Mouse (Mus musculus): ENCODE results near the gene Gin1.

The Gin1 gene

GRCm38 (mm10) chr1:97787674-97788073 is 17.7 kb downstream of the Gin1 start:
- no peak for DNase-seq (ENCODE audit: low spot score in 2 of 2)

GRCm38 (mm10) chr1:97788490-97788889 is 18.5 kb downstream of the Gin1 start:
- DNase-seq (ENCODE audit: low spot score in 2 of 2) = no peak

GRCm38 (mm10) chr1:97794110-97794509 is 24.1 kb downstream of the Gin1 start:
- DNase-seq (ENCODE audit: low spot score in 2 of 2) = no peak

GRCm38 (mm10) chr1:97795936-97796335 is 26.0 kb downstream of the Gin1 start:
- no peak for DNase-seq (ENCODE audit: low spot score in 2 of 2)

GRCm38 (mm10) chr1:97802207-97802902 is 32.4 kb downstream of the Gin1 start:
- no peak for DNase-seq (ENCODE audit: low spot score in 2 of 2)

- no peak for DNase-seq (ENCODE audit: low spot score in 2 of 2)
Measured at GRCm38 (mm10) chr1:97804520-97804919, 34.5 kb downstream of the Gin1 start.

- DNase-seq (ENCODE audit: low spot score in 2 of 2) = no peak
Measured at GRCm38 (mm10) chr1:97809255-97809912, 39.4 kb downstream of the Gin1 start.

GRCm38 (mm10) chr1:97821282-97821681 is 51.3 kb downstream of the Gin1 start:
- DNase-seq (ENCODE audit: low spot score in 2 of 2) = no peak

GRCm38 (mm10) chr1:97822203-97822602 is 52.2 kb downstream of the Gin1 start:
- DNase-seq (ENCODE audit: low spot score in 2 of 2) = no peak

- DNase-seq (ENCODE audit: low spot score in 2 of 2) = no peak
Measured at GRCm38 (mm10) chr1:97822904-97823303, 52.9 kb downstream of the Gin1 start.

GRCm38 (mm10) chr1:97827566-97827965 is 57.6 kb downstream of the Gin1 start:
- DNase-seq (ENCODE audit: low spot score in 2 of 2) = peak in 1 of 2 experiments; percentile 42

GRCm38 (mm10) chr1:97828087-97828486 is 58.1 kb downstream of the Gin1 start:
- no peak for DNase-seq (ENCODE audit: low spot score in 2 of 2)

GRCm38 (mm10) chr1:97833466-97834353 is 63.7 kb downstream of the Gin1 start:
- DNase-seq (ENCODE audit: low spot score in 2 of 2) = peak; percentile 66 to 74

GRCm38 (mm10) chr1:97834354-97834822 is 64.4 kb downstream of the Gin1 start:
- DNase-seq (ENCODE audit: low spot score in 2 of 2) = no peak
